Mouse (Mus musculus): Measurements from ENCODE around the gene Sema3f.

DNA sequence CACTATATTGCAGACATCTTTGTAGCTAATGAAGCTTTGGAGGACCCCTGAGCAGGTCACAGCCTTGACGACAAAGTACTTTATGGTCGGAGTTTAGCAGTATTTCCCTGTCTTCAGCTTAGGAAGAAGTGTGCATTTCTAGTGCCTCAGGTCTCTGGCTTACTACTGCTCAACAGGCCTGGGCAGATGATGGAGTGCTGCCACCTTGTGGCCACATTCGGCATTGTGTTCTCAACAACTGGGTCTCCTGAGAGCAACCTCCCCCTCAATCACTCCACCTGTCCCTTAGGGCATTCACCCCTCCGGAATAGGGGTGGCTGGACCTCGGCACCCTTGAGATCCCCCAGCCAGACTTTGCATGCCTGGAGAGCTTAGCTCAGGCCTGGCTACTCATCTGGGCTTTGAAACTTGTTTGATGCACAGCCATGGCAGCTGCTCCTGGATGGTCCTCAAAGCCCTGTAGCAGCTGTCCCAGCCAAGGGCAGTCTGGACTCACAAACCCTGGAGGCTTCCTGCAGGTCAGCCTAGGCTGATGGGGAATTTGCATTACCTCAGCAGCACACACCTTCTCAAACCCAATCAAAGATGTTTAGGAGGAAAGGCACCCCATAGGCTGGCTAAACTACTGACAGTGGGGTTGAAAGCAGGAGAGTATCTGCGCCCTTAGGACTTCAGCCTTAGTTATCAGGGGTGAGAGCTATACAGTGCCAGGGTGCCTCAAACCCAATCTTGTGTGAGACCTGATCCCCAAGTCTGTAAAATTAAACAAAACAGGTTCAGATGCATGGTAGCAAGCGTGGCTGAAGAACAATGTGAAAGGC, 28.0 kb upstream of the Sema3f start:
- peak; percentile 91 for TF ChIP-seq CTCF (IDR thresholded peaks at IDR 0.05; ENCODE audit: low read depth, low read length)
- TF ChIP-seq GATA2 (IDR thresholded peaks at IDR 0.05; ENCODE audit: borderline replicate concordance, low read depth, low read length) = no peak
- no peak for TF ChIP-seq GATA1 (IDR thresholded peaks at IDR 0.05; ENCODE audit: borderline replicate concordance, low read length)
- no peak for TF ChIP-seq TAL1 (conservative IDR thresholded peaks at IDR 0.05; ENCODE audit: low read depth, low read length)
- peak; percentile 40; the same call in 1 of the 2 replicates for TF ChIP-seq POLR2AphosphoS5 (IDR thresholded peaks at IDR 0.05; ENCODE audit: insufficient replicate concordance, low read depth, low read length)

Data from G1E (cell line).